Mouse (Mus musculus): ENCODE data around the gene Ndufb6. TPM values are rescaled to one million over a fixed set of nuclear protein-coding genes. Genes with fewer than 3 reads are reported as not detected.

The Ndufb6 gene
- polyA plus RNA-seq, 1 experiment from 2014 or later: 324 TPM

- no peaks in the 10 kb centered on the region for H3K9me3 ChIP-seq
- 78% methylated on average over 11 of the region's 11 CpGs for WGBS
- ATAC-seq (ENCODE audit: insufficient read depth, low FRiP score, low read depth): no peak
- no peaks in the 10 kb centered on the region for H3K4me1 ChIP-seq
- no peaks in the 10 kb centered on the region for H3K27me3 ChIP-seq (replicated peaks)
- H3K4me2 ChIP-seq: no peak overlapping the region
- H3K9ac ChIP-seq: no peak overlapping the region
- no peaks in the 10 kb centered on the region for H3K36me3 ChIP-seq
- H3K27ac ChIP-seq: no peak overlapping the region
- H3K4me3 ChIP-seq (replicated peaks): no peak overlapping the region
These were observed 52.1 kb downstream of the Ndufb6 start for GRCm38 (mm10) chr4:40227131-40227530.

- Histone ChIP-seq H3K9ac (no peak overlapping the region), H3K36me3 (no peaks in the 10 kb centered on the region), H3K27me3 (replicated peaks) (no peaks in the 10 kb centered on the region), H3K4me3 (replicated peaks) (no peak overlapping the region), H3K4me1 (no peaks in the 10 kb centered on the region), H3K27ac (no peak overlapping the region), H3K9me3 (no peaks in the 10 kb centered on the region), H3K4me2 (no peak overlapping the region)
- no peak for ATAC-seq (ENCODE audit: insufficient read depth, low FRiP score, low read depth)
- 44% methylated on average over 5 of the region's 5 CpGs for WGBS
These were observed 53.1 kb downstream of the Ndufb6 start for GRCm38 (mm10) chr4:40226095-40226494.

- 39% methylated on average over 21 of the region's 21 CpGs for WGBS
- H3K27me3 ChIP-seq (replicated peaks): no peaks in the 10 kb centered on the region
- 0 out of 2 replicates have a peak, but pooled peaks cover 3% of the 10 kb centered on the region for H3K36me3 ChIP-seq
- H3K27ac ChIP-seq: no peak overlapping the region
- no peak overlapping the region for H3K4me3 ChIP-seq (replicated peaks)
- no peaks in the 10 kb centered on the region for H3K4me1 ChIP-seq
- no peak overlapping the region for H3K4me2 ChIP-seq
- no peak for ATAC-seq (ENCODE audit: insufficient read depth, low FRiP score, low read depth)
- H3K9me3 ChIP-seq: no peaks in the 10 kb centered on the region
- H3K9ac ChIP-seq: no peak overlapping the region
These were observed 57.2 kb downstream of the Ndufb6 start for GRCm38 (mm10) chr4:40221876-40222585.

- Histone ChIP-seq H3K36me3 (0 out of 2 replicates have a peak, but pooled peaks cover 4% of the 10 kb centered on the region), H3K27ac (no peak overlapping the region), H3K4me1 (no peaks in the 10 kb centered on the region), H3K27me3 (replicated peaks) (no peaks in the 10 kb centered on the region), H3K4me2 (0 out of 2 replicates have a peak overlapping the region, but pooled peaks have one; percentile 2), H3K9ac (no peak overlapping the region), H3K9me3 (no peaks in the 10 kb centered on the region), H3K4me3 (replicated peaks) (no peak overlapping the region)
- 24% methylated on average over 14 of the region's 14 CpGs for WGBS
- no peak; the same call in 1 of the 2 replicates for ATAC-seq (ENCODE audit: insufficient read depth, low FRiP score, low read depth)
These were observed 58.0 kb downstream of the Ndufb6 start for GRCm38 (mm10) chr4:40221004-40221760.

Other genes with a start within 250 kb of the Ndufb6 start
- gene Aco1, start 136.3 kb downstream of the Ndufb6 start, polyA plus RNA-seq (2015; fragmentation: Nextera tagmentation; extraction: Ambion mirVana): 55.0 and 64.9 TPM in 2 replicates
- gene Ddx58, start 39.6 kb downstream of the Ndufb6 start, polyA plus RNA-seq (2015; fragmentation: Nextera tagmentation; extraction: Ambion mirVana): 13.2 and 13.6 TPM in 2 replicates
- gene Smim27, start 9.8 kb downstream of the Ndufb6 start, polyA plus RNA-seq (2015; fragmentation: Nextera tagmentation; extraction: Ambion mirVana): 29.1 and 53.0 TPM in 2 replicates
- 39.5 and 41.8 TPM in 2 replicates for gene Topors, start 9.6 kb downstream of the Ndufb6 start, polyA plus RNA-seq (2015; fragmentation: Nextera tagmentation; extraction: Ambion mirVana)
- gene Tmem215, start 192.8 kb upstream of the Ndufb6 start, polyA plus RNA-seq (2015; fragmentation: Nextera tagmentation; extraction: Ambion mirVana): 0.49 and 0.70 TPM in 2 replicates

All from stomach, embryonic 15.5 days (tissue).